Mouse (Mus musculus) cerebellum, adult 9-10 months (tissue): Measurements from ENCODE around the gene Mettl9.
"Not testable (repeated sequence)": the region's sequence is repeated elsewhere in the genome, so short reads cannot be mapped to it uniquely, and the experiment has no call there.

ENCODE experiments used
- DNase-seq: peaks from one replicate; pipeline ENCODE4 v3.0.0; 2022

The Mettl9 gene

GRCm38 (mm10) chr7:121033856-121034652, at the start of gene Mettl9:
Gene Mettl9 (plus strand): TSS chr7:121034445.
- DNase-seq = peak; percentile 94

GRCm38 (mm10) chr7:120991191-120991590, 43.1 kb upstream of the Mettl9 start:
- no peak for DNase-seq

- no peak for DNase-seq
Measured at GRCm38 (mm10) chr7:120999021-120999530, 35.2 kb upstream of the Mettl9 start.

- DNase-seq = no peak
Measured at GRCm38 (mm10) chr7:121000065-121000822, 34.0 kb upstream of the Mettl9 start.

- no peak for DNase-seq
Measured at GRCm38 (mm10) chr7:121001879-121002278, 32.4 kb upstream of the Mettl9 start.

GRCm38 (mm10) chr7:121002407-121002928, 31.8 kb upstream of the Mettl9 start:
- no peak for DNase-seq

GRCm38 (mm10) chr7:121003793-121004418, 30.3 kb upstream of the Mettl9 start:
- DNase-seq = no peak

- DNase-seq = no peak
Measured at GRCm38 (mm10) chr7:121011794-121012689, 22.2 kb upstream of the Mettl9 start.

GRCm38 (mm10) chr7:121014486-121014885, 19.8 kb upstream of the Mettl9 start:
- no peak for DNase-seq

GRCm38 (mm10) chr7:121018778-121019177, 15.5 kb upstream of the Mettl9 start:
- DNase-seq = no peak

GRCm38 (mm10) chr7:121020277-121020676, 14.0 kb upstream of the Mettl9 start:
- no peak for DNase-seq

GRCm38 (mm10) chr7:121025221-121026008, 8.8 kb upstream of the Mettl9 start:
- no peak for DNase-seq

GRCm38 (mm10) chr7:121026300-121026699, 7.9 kb upstream of the Mettl9 start:
- no peak for DNase-seq

GRCm38 (mm10) chr7:121029947-121030346, 4.3 kb upstream of the Mettl9 start:
- DNase-seq = not testable (repeated sequence)

- DNase-seq = no peak
Measured at GRCm38 (mm10) chr7:121034701-121035141, 476 bp downstream of the Mettl9 start.

- DNase-seq = peak; percentile 38
Measured at GRCm38 (mm10) chr7:121035161-121035721, 996 bp downstream of the Mettl9 start.

GRCm38 (mm10) chr7:121040595-121040994, 6.3 kb downstream of the Mettl9 start:
- no peak for DNase-seq

GRCm38 (mm10) chr7:121041989-121042388, 7.7 kb downstream of the Mettl9 start:
- no peak for DNase-seq

GRCm38 (mm10) chr7:121043004-121043403, 8.8 kb downstream of the Mettl9 start:
- no peak for DNase-seq

- DNase-seq = no peak
Measured at GRCm38 (mm10) chr7:121043510-121043909, 9.3 kb downstream of the Mettl9 start.

GRCm38 (mm10) chr7:121044251-121044650, 10.0 kb downstream of the Mettl9 start:
- DNase-seq = no peak
